Comparison of ENCODE assay signal across 13 mouse cellular contexts in the genomic region with DNA sequence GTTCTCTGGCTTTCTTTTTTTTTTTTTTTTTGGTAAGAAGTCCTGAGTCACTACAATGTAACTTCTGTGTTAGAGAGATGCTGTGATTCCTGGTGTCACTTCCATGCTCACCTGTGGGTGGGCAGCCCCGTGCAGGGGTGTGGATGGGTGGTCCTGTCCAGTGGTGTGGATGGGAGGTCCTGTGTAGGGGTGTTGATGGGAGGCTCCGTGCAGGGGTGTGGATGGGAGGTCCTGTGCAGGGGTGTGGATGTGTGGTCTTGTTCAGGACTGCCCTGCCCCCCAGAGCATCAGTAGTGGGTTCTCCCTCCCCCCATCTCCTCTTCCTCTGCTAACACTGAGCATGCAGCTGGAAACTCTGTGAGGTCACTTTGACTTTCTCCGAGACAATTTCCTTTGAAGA. TPM values are rescaled to one million over a fixed set of nuclear protein-coding genes. Genes with fewer than 3 reads are reported as not detected.
"Had no signal": no experiment of that assay in that cellular context is flagged by ENCODE, and none has a peak within 500 bp of the region (broad histone marks: within the 10 kb centered on the region; RNA-seq: fewer than 3 reads in every experiment).

No protein-coding gene starts in this region.

- H3K27ac ChIP-seq: intestine, embryonic 15.5 days; layer of hippocampus, adult 2 months; limb, embryonic 15.5 days; liver, embryonic 12.5 days; lung, embryonic 15.5 days; midbrain, embryonic 13.5 days had no signal

- H3K36me3 ChIP-seq: intestine, embryonic 15.5 days; limb, embryonic 15.5 days; liver, embryonic 12.5 days; lung, embryonic 15.5 days; midbrain, embryonic 13.5 days had no signal

- H3K9ac ChIP-seq: intestine, embryonic 15.5 days; limb, embryonic 15.5 days; liver, embryonic 12.5 days; lung, embryonic 15.5 days; midbrain, embryonic 13.5 days had no signal

- DNase-seq: kidney, adult 8-10 months; kidney, postnatal 10 days; right cerebral cortex, adult 18-20 months; right cerebral cortex, postnatal 25 days; thymus, postnatal 4 days had no signal

- ATAC-seq: intestine, embryonic 15.5 days; liver, embryonic 12.5 days; midbrain, embryonic 13.5 days had no signal

- H3K4me3 ChIP-seq: intestine, embryonic 15.5 days; layer of hippocampus, adult 2 months; limb, embryonic 15.5 days; liver, embryonic 12.5 days; lung, embryonic 15.5 days; midbrain, embryonic 13.5 days had no signal

- H3K4me2 ChIP-seq: intestine, embryonic 15.5 days; limb, embryonic 15.5 days; liver, embryonic 12.5 days; lung, embryonic 15.5 days; midbrain, embryonic 13.5 days had no signal

- H3K27me3 ChIP-seq: intestine, embryonic 15.5 days; limb, embryonic 15.5 days; liver, embryonic 12.5 days; lung, embryonic 15.5 days; midbrain, embryonic 13.5 days had no signal

- H3K4me1 ChIP-seq: intestine, embryonic 15.5 days; liver, embryonic 12.5 days; lung, embryonic 15.5 days had no signal

- H3K9me3 ChIP-seq: intestine, embryonic 15.5 days; limb, embryonic 15.5 days; liver, embryonic 12.5 days; lung, embryonic 15.5 days; midbrain, embryonic 13.5 days had no signal

RNA-seq across cellular contexts. Expression of a gene that starts 34.9 kb away (rescaled TPM):
- total RNA-seq: megakaryocyte-erythroid progenitor cell, adult 5-6 weeks had no signal
- polyA plus RNA-seq: liver, embryonic 12.5 days; liver, embryonic 16.5 days had no signal
